Mouse (Mus musculus): Measurements from ENCODE around the gene Carf. TPM values are rescaled to one million over a fixed set of nuclear protein-coding genes. Genes with fewer than 3 reads are reported as not detected.

Carf gene
- 1 to 10 TPM in 1 of 2 experiments, under 1 TPM in 1; 0.07 to 1.3 TPM for polyA plus RNA-seq (2012; fragmentation: generic; extraction: Trizol)

GRCm38 (mm10) chr1:60098024-60098781 lies at the start of gene Carf, which contains the start of gene Wdr12:
Gene Carf (plus strand): TSS chr1:60098247.
Gene Wdr12 (minus strand): TSS chr1:60098645.

GRCm38 (mm10) chr1:60179932-60180783 lies 82.1 kb downstream of the Carf start, which contains the start of gene Nbeal1:
Gene Nbeal1 (plus strand): TSS chr1:60180599.

Other genes starting within 250 kb of the Carf start
- 1 to 10 TPM in 1 of 2 experiments, under 1 TPM in 1; 0.83 to 3.5 TPM for gene Fam117b, start 185.2 kb upstream of the Carf start, polyA plus RNA-seq (2012; fragmentation: generic; extraction: Trizol)
- under 1 TPM; 0.02 to 0.71 TPM for gene Ica1l, start 55.1 kb upstream of the Carf start, polyA plus RNA-seq (2012; fragmentation: generic; extraction: Trizol)
- 10 to 100 TPM in 1 of 2 experiments, 1 to 10 TPM in 1; 7.6 to 12.4 TPM for gene Wdr12, start 398 bp downstream of the Carf start, polyA plus RNA-seq (2012; fragmentation: generic; extraction: Trizol)
- gene Nbeal1, start 82.4 kb downstream of the Carf start, polyA plus RNA-seq (2012; fragmentation: generic; extraction: Trizol) = under 1 TPM; 0.05 to 0.48 TPM
- 10 to 100 TPM in 1 of 2 experiments, 1 to 10 TPM in 1; 3.7 to 18.0 TPM for gene Cyp20a1, start 245.1 kb downstream of the Carf start, polyA plus RNA-seq (2012; fragmentation: generic; extraction: Trizol)